Mouse (Mus musculus) limb, embryonic 14.5 days (tissue): ENCODE data around the gene Arhgap33. TPM values are rescaled to one million over a fixed set of nuclear protein-coding genes. Genes with fewer than 3 reads are reported as not detected.
A peak's percentile ranks its signal among the peaks of the same experiment; 100 is the strongest.

Experiments
- ATAC-seq: fragments of 200-750 bp; cut with Nextera tagmentation; 2 replicates; pipeline ENCODE4 v1.8.0; 2017; ENCODE audit warnings: low read depth, moderate number of reproducible peaks, moderate TSS enrichment; ENCODE audit not compliant: low FRiP score
- DNase-seq: peaks from one replicate; pipeline ENCODE4 v3.0.0-alpha.2; 2015; ENCODE audit warnings: low spot score
- H3K27ac ChIP-seq: fragments of 300-500 bp; sonication (generic); replicated peaks from 2 replicates; pipeline ENCODE4 v1.5.1; 2014; ENCODE audit warnings: low read depth, mild to moderate bottlenecking, low read length, moderate library complexity, mixed read lengths
- H3K27me3 ChIP-seq: fragments of 300-500 bp; sonication (generic); 2 replicates; pipeline ENCODE4 v1.6.1; 2014; ENCODE audit warnings: low read length, mixed read lengths; ENCODE audit not compliant: control insufficient read depth, insufficient read depth
- H3K36me3 ChIP-seq: fragments of 300-500 bp; sonication (generic); 2 replicates; pipeline ENCODE4 v1.6.1; 2014; ENCODE audit warnings: mild to moderate bottlenecking, low read length, moderate library complexity, mixed read lengths; ENCODE audit not compliant: control insufficient read depth, insufficient read depth
- H3K4me1 ChIP-seq: fragments of 300-500 bp; sonication (generic); 2 replicates; pipeline ENCODE4 v1.6.1; 2014; ENCODE audit warnings: antibody characterized with exemption, low read length, mixed read lengths; ENCODE audit not compliant: control insufficient read depth, insufficient read depth
- H3K4me2 ChIP-seq: fragments of 300-500 bp; sonication (generic); replicated peaks from 2 replicates; pipeline ENCODE4 v1.6.1; 2014; ENCODE audit warnings: low read depth, mild to moderate bottlenecking, low read length, moderate library complexity; ENCODE audit not compliant: severe bottlenecking
- H3K4me3 ChIP-seq: fragments of 300-500 bp; sonication (generic); replicated peaks from 2 replicates; pipeline ENCODE4 v1.5.1; 2014; ENCODE audit warnings: low read length
- H3K9ac ChIP-seq: fragments of 300-500 bp; sonication (generic); 2 replicates; pipeline ENCODE4 v1.6.1; 2014; ENCODE audit warnings: mild to moderate bottlenecking, low read depth, low read length, moderate library complexity; ENCODE audit not compliant: severe bottlenecking
- H3K9me3 ChIP-seq: fragments of 300-500 bp; sonication (generic); 2 replicates; pipeline ENCODE4 v1.6.1; 2016; ENCODE audit warnings: low read length; ENCODE audit not compliant: control insufficient read depth
- POLR2A ChIP-seq: fragments of 200-500 bp; IDR thresholded peaks from 2 replicates; pipeline ENCODE4 v1.8.0; 2012; ENCODE audit warnings: inconsistent platforms, mild to moderate bottlenecking, moderate library complexity, borderline replicate concordance; ENCODE audit not compliant: insufficient read depth, insufficient read length; ENCODE audit errors: extremely low read depth
- WGBS: fragments of 180-500 bp; shearing (Covaris S2); extraction: QIAGEN DNeasy Blood & Tissue Kit; methylation state at CpG from one replicate; pipeline ENCODE4 v1.1.7; 2014; 5-methylcytosine and 5-hydroxymethylcytosine counted together
- polyA plus RNA-seq, 2 experiments: library from polyadenylated mRNA; depleted of rRNA in 1 of 2; stranded (reverse) in 1 of 2; unstranded in 1 of 2; fragments of >200 nt; fragmentation: Nextera tagmentation in 1 of 2; extraction: Ambion mirVana in 1 of 2; gene quantifications; 2 replicates each; pipeline versions ENCODE4 v1.2.1 to v1.2.3; 2012 to 2014

The Arhgap33 gene
- polyA plus RNA-seq, 2 experiments, result 9.7 to 66.1 TPM

DNA sequence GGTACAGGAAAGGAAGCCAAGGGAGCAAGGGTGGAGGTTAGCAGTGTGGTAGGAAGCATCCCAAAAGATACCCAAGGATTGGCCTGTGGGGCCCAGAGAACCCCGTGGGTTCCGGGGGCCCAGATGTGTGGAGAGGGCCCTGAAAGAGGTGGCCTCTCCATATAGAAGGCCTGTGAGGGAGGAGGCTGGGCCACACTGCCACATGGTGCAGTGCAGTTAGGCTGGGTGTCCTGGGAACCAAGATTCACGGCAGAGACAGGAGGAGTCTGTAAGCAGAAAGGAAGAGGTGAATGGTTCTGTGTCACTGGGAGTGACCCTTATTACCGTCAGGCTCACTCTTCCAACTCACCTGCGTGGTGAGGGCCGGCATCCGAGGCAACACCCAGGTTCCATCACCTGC, 5.7 kb upstream of the Arhgap33 start:
- Histone ChIP-seq H3K4me2 (no peak overlapping the region), H3K27ac (no peak overlapping the region), H3K4me3 (no peak overlapping the region), H3K4me1 (peaks cover under 1% of the 10 kb centered on the region; the same call in 1 of the 2 replicates), H3K36me3 (peaks cover 34% of the 10 kb centered on the region), H3K9me3 (no peaks in the 10 kb centered on the region), H3K9ac (no peak overlapping the region), H3K27me3 (no peaks in the 10 kb centered on the region)
- 82% methylated on average over 7 of the region's 7 CpGs for WGBS
- TF ChIP-seq POLR2A, result no peak
- DNase-seq (no peak), ATAC-seq (no peak)

DNA sequence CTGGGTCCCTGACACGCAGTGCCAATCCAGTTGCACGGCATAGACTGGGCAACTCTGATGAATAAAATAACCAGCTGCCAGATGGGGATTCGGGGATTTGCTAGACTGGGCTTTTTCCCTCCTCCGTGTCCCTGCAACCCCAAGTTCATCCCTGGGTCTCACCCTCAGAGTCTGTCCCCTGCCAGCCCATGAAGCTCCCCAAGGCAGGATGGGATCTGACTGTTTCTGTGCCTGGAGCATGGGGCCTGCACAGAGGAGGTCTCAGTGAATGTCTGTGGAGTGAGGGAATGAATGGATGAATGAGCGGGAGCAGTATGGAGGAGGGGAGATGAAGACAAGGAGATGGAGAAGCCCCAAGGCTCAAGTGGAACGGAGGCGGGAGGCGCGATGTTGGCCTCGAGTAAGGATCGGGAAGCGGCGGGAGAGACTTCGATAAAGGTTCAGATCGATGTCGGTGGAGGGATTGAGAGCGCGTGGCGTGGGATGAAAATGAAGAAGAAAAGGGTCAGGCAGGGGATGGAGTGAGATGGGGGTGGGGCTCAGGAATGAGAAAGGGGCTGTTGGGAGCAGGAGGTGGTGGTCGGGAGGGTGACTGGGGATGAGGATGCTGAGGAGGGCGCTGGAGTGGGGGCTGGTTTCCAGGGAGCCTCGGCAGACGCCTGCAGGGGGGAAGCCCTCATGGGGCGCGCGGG, 773 bp downstream of the Arhgap33 start:
- DNase-seq (no peak), ATAC-seq (no peak; the same call in 1 of the 2 replicates)
- no peak for TF ChIP-seq POLR2A
- Histone ChIP-seq H3K4me3 (peak overlapping the region; percentile 79), H3K4me2 (peak overlapping the region; percentile 88), H3K4me1 (peaks cover 12% of the 10 kb centered on the region), H3K9me3 (no peaks in the 10 kb centered on the region), H3K9ac (peak overlapping the region; percentile 68), H3K27me3 (no peaks in the 10 kb centered on the region), H3K27ac (no peak overlapping the region; the same call in 1 of the 2 replicates), H3K36me3 (peaks cover 32% of the 10 kb centered on the region)
- 9% methylated on average over 20 of the region's 26 CpGs for WGBS

GRCm38 (mm10) chr7:30532931-30533330, 1.9 kb downstream of the Arhgap33 start:
- Histone ChIP-seq H3K4me3 (no peak overlapping the region), H3K27me3 (no peaks in the 10 kb centered on the region), H3K4me1 (peaks cover 12% of the 10 kb centered on the region), H3K27ac (no peak overlapping the region), H3K9ac (0 out of 2 replicates have a peak overlapping the region, but pooled peaks have one; percentile 21), H3K4me2 (no peak overlapping the region), H3K9me3 (no peaks in the 10 kb centered on the region), H3K36me3 (peaks cover 44% of the 10 kb centered on the region)
- DNase-seq (no peak), ATAC-seq (no peak)
- 50% methylated on average over 8 of the region's 8 CpGs for WGBS
- TF ChIP-seq POLR2A, result no peak

GRCm38 (mm10) chr7:30531291-30531815, 3.5 kb downstream of the Arhgap33 start:
- no peaks in the 10 kb centered on the region for H3K9me3 ChIP-seq
- peaks cover 18% of the 10 kb centered on the region for H3K4me1 ChIP-seq
- ATAC-seq (no peak), DNase-seq (no peak)
- H3K27me3 ChIP-seq, result no peaks in the 10 kb centered on the region
- no peak overlapping the region for H3K4me3 ChIP-seq
- H3K9ac ChIP-seq, result no peak overlapping the region
- no peak overlapping the region for H3K27ac ChIP-seq
- WGBS, result 85% methylated on average over 9 of the region's 9 CpGs
- no peak overlapping the region for H3K4me2 ChIP-seq
- TF ChIP-seq POLR2A, result no peak
- H3K36me3 ChIP-seq, result peaks cover 58% of the 10 kb centered on the region

- H3K4me1 ChIP-seq, result peaks cover 8% of the 10 kb centered on the region; the same call in 1 of the 2 replicates
- H3K27me3 ChIP-seq, result no peaks in the 10 kb centered on the region
- ATAC-seq, result no peak
- 90% methylated on average over 14 of the region's 14 CpGs for WGBS
- peaks cover 80% of the 10 kb centered on the region for H3K36me3 ChIP-seq
- H3K9ac ChIP-seq, result 0 out of 2 replicates have a peak overlapping the region, but pooled peaks have one; percentile 18
- no peaks in the 10 kb centered on the region for H3K9me3 ChIP-seq
- TF ChIP-seq POLR2A, result no peak
- H3K4me2 ChIP-seq, result no peak overlapping the region
- H3K4me3 ChIP-seq, result no peak overlapping the region
- DNase-seq, result no peak
- no peak overlapping the region for H3K27ac ChIP-seq
Observed at GRCm38 (mm10) chr7:30526981-30527380, 7.9 kb downstream of the Arhgap33 start.
